Mouse (Mus musculus): ENCODE measurements around the gene Ralb.

GRCm38 (mm10) chr1:119521681-119522080 is 17.1 kb upstream of the Ralb start:
- TF ChIP-seq CTCF (IDR thresholded peaks at IDR 0.05; ENCODE audit: borderline replicate concordance, insufficient read depth, low read length) = no peak
- TF ChIP-seq POLR2A (IDR thresholded peaks at IDR 0.05; ENCODE audit: low read depth, low read length) = no peak
